Mouse (Mus musculus) myocyte (in vitro differentiated cells): ENCODE data around the gene Usp22. TPM values are rescaled to one million over a fixed set of nuclear protein-coding genes. Genes with fewer than 3 reads are reported as not detected.

Experiments
- H3K27me3 ChIP-seq: one replicate; pipeline ENCODE4 v1.6.1; 2011; ENCODE audit not compliant: control insufficient read depth, insufficient read depth, insufficient read length
- H3K36me3 ChIP-seq: one replicate; pipeline ENCODE4 v1.6.1; 2011; ENCODE audit not compliant: control insufficient read depth, insufficient read depth
- H3K4me2 ChIP-seq: one replicate; pipeline ENCODE4 v1.6.1; 2011; ENCODE audit warnings: low read depth, control low read depth
- H3K4me3 ChIP-seq: one replicate; pipeline ENCODE4 v1.5.1; 2011; ENCODE audit warnings: mild to moderate bottlenecking, control low read depth, moderate library complexity
- H3K79me2 ChIP-seq: one replicate; pipeline ENCODE4 v1.6.1; 2011; ENCODE audit not compliant: control insufficient read depth, insufficient read depth
- H3ac ChIP-seq: one replicate; pipeline ENCODE4 v1.6.1; 2011; ENCODE audit not compliant: control insufficient read depth, insufficient read length
- CEBPB ChIP-seq: IDR thresholded peaks from 2 replicates; pipeline ENCODE4 v1.6.1; 2011; ENCODE audit warnings: mild to moderate bottlenecking, moderate library complexity; ENCODE audit not compliant: poor library complexity, insufficient read depth, severe bottlenecking
- E2F4 ChIP-seq: IDR thresholded peaks from one replicate; pipeline ENCODE4 v1.6.1; 2011; ENCODE audit warnings: mild to moderate bottlenecking, control low read depth, moderate library complexity; ENCODE audit not compliant: insufficient read depth
- MAX ChIP-seq: IDR thresholded peaks from one replicate; pipeline ENCODE4 v1.6.1; 2011; ENCODE audit warnings: low read depth, mild to moderate bottlenecking, control low read depth
- MYOD1 ChIP-seq, 3 experiments: IDR thresholded peaks; one replicate each; pipeline ENCODE4 v1.6.1; 2011; ENCODE audit warnings: control low read depth in 2 of 3, low read depth in 2 of 3, mild to moderate bottlenecking in 2 of 3, moderate library complexity in 1 of 3; ENCODE audit not compliant: insufficient read length in 2 of 3, control insufficient read depth in 1 of 3
- MYOG ChIP-seq, 3 experiments: IDR thresholded peaks; one replicate each; pipeline ENCODE4 v1.6.1; 2011; ENCODE audit warnings: control low read depth in 2 of 3, low read depth in 2 of 3, mild to moderate bottlenecking in 2 of 3; ENCODE audit not compliant: insufficient read length in 2 of 3, control insufficient read depth in 1 of 3, insufficient read depth in 1 of 3
- POLR2A ChIP-seq: IDR thresholded peaks from one replicate; pipeline ENCODE4 v1.6.1; 2011; ENCODE audit warnings: low read depth, mild to moderate bottlenecking, control low read depth, moderate library complexity; ENCODE audit not compliant: insufficient read length
- POLR2AphosphoS2 ChIP-seq: IDR thresholded peaks from one replicate; pipeline ENCODE4 v1.6.1; 2011; ENCODE audit warnings: low read depth, control low read depth; ENCODE audit not compliant: insufficient read length
- REST ChIP-seq: IDR thresholded peaks from one replicate; pipeline ENCODE4 v1.6.1; 2011; ENCODE audit warnings: mild to moderate bottlenecking, control low read depth, moderate library complexity; ENCODE audit not compliant: insufficient read depth, insufficient read length
- SRF ChIP-seq: IDR thresholded peaks from one replicate; pipeline ENCODE4 v1.6.1; 2011; ENCODE audit warnings: low read depth; ENCODE audit not compliant: control insufficient read depth, insufficient read length
- TCF12 ChIP-seq: IDR thresholded peaks from one replicate; pipeline ENCODE4 v1.6.1; 2011; ENCODE audit warnings: mild to moderate bottlenecking, control low read depth; ENCODE audit not compliant: poor library complexity, insufficient read depth, severe bottlenecking
- TCF3 ChIP-seq: IDR thresholded peaks from one replicate; pipeline ENCODE4 v1.6.1; 2011; ENCODE audit warnings: low read depth, control low read depth; ENCODE audit not compliant: insufficient read length
- USF1 ChIP-seq: IDR thresholded peaks from one replicate; pipeline ENCODE4 v1.6.1; 2011; ENCODE audit warnings: low read depth, mild to moderate bottlenecking, control low read depth, moderate library complexity
- polyA plus RNA-seq: library from polyadenylated mRNA; unstranded; fragments of >200 nt; fragmentation: generic; extraction: Trizol; gene quantifications from one replicate; pipeline ENCODE4 v1.2.1, GENCODE M21; 2012; ENCODE audit warnings: missing spikeins

The Usp22 gene
- polyA plus RNA-seq, 1 experiment: 58.8 TPM

- Histone ChIP-seq H3K4me2 (no peak overlapping the region), H3K36me3 (no peaks in the 10 kb centered on the region), H3K79me2 (no peaks in the 10 kb centered on the region), H3ac (no peak overlapping the region), H3K27me3 (no peaks in the 10 kb centered on the region), H3K4me3 (no peak overlapping the region)
- no peak for TF ChIP-seq POLR2A
- no peak for TF ChIP-seq POLR2AphosphoS2
- TF ChIP-seq USF1: no peak
- no peak for TF ChIP-seq CEBPB
- no peak for TF ChIP-seq SRF
- no peak for TF ChIP-seq REST
- no peak for TF ChIP-seq MYOG (IDR thresholded peaks at IDR 0.05; ENCODE audit: control insufficient read depth in 1 of 3, insufficient read depth in 1 of 3, insufficient read length in 2 of 3, low read depth in 2 of 3)
- TF ChIP-seq TCF3: no peak
- TF ChIP-seq E2F4: no peak
- TF ChIP-seq MAX: no peak
- TF ChIP-seq MYOD1 (IDR thresholded peaks at IDR 0.05; ENCODE audit: control insufficient read depth in 1 of 3, insufficient read length in 2 of 3, low read depth in 2 of 3): no peak
- no peak for TF ChIP-seq TCF12
Measured at GRCm38 (mm10) chr11:61123886-61124285, 51.0 kb downstream of the Usp22 start.

- Histone ChIP-seq H3K79me2 (no peaks in the 10 kb centered on the region), H3K36me3 (no peaks in the 10 kb centered on the region), H3K4me2 (no peak overlapping the region), H3ac (no peak overlapping the region), H3K4me3 (no peak overlapping the region), H3K27me3 (no peaks in the 10 kb centered on the region)
- no peak for TF ChIP-seq POLR2AphosphoS2
- TF ChIP-seq E2F4: no peak
- TF ChIP-seq REST: no peak
- no peak for TF ChIP-seq MAX
- no peak for TF ChIP-seq TCF12
- TF ChIP-seq SRF: no peak
- TF ChIP-seq USF1: no peak
- TF ChIP-seq MYOG (IDR thresholded peaks at IDR 0.05; ENCODE audit: control insufficient read depth in 1 of 3, insufficient read depth in 1 of 3, insufficient read length in 2 of 3, low read depth in 2 of 3): no peak
- TF ChIP-seq TCF3: no peak
- no peak for TF ChIP-seq POLR2A
- TF ChIP-seq MYOD1 (IDR thresholded peaks at IDR 0.05; ENCODE audit: control insufficient read depth in 1 of 3, insufficient read length in 2 of 3, low read depth in 2 of 3): no peak
- no peak for TF ChIP-seq CEBPB
Measured at GRCm38 (mm10) chr11:61122769-61123288, 52.0 kb downstream of the Usp22 start.

- Histone ChIP-seq H3K79me2 (no peaks in the 10 kb centered on the region), H3K4me3 (no peak overlapping the region), H3K4me2 (no peak overlapping the region), H3K36me3 (no peaks in the 10 kb centered on the region), H3ac (no peak overlapping the region), H3K27me3 (no peaks in the 10 kb centered on the region)
- no peak for TF ChIP-seq POLR2A
- TF ChIP-seq TCF12: no peak
- TF ChIP-seq E2F4: no peak
- no peak for TF ChIP-seq MYOD1 (IDR thresholded peaks at IDR 0.05; ENCODE audit: control insufficient read depth in 1 of 3, insufficient read length in 2 of 3, low read depth in 2 of 3)
- no peak for TF ChIP-seq CEBPB
- TF ChIP-seq REST: no peak
- TF ChIP-seq MYOG (IDR thresholded peaks at IDR 0.05; ENCODE audit: control insufficient read depth in 1 of 3, insufficient read depth in 1 of 3, insufficient read length in 2 of 3, low read depth in 2 of 3): no peak
- TF ChIP-seq SRF: no peak
Measured at GRCm38 (mm10) chr11:61122283-61122768, 52.5 kb downstream of the Usp22 start.

GRCm38 (mm10) chr11:61119996-61120583, 54.8 kb downstream of the Usp22 start:
- Histone ChIP-seq H3K27me3 (no peaks in the 10 kb centered on the region), H3K36me3 (no peaks in the 10 kb centered on the region), H3K4me2 (peak overlapping the region; percentile 39), H3ac (no peak overlapping the region), H3K79me2 (no peaks in the 10 kb centered on the region), H3K4me3 (no peak overlapping the region)
- TF ChIP-seq POLR2AphosphoS2: no peak
- TF ChIP-seq MYOD1 (IDR thresholded peaks at IDR 0.05; ENCODE audit: control insufficient read depth in 1 of 3, insufficient read length in 2 of 3, low read depth in 2 of 3): no peak
- no peak for TF ChIP-seq SRF
- TF ChIP-seq TCF12: no peak
- TF ChIP-seq CEBPB: no peak
- no peak for TF ChIP-seq E2F4
- no peak for TF ChIP-seq MYOG (IDR thresholded peaks at IDR 0.05; ENCODE audit: control insufficient read depth in 1 of 3, insufficient read depth in 1 of 3, insufficient read length in 2 of 3, low read depth in 2 of 3)
- no peak for TF ChIP-seq MAX
- no peak for TF ChIP-seq TCF3
- TF ChIP-seq USF1: no peak
- TF ChIP-seq POLR2A: no peak
- TF ChIP-seq REST: no peak
